Mouse (Mus musculus): ENCODE results near the gene Gm21958. TPM values are rescaled to one million over a fixed set of nuclear protein-coding genes. Genes with fewer than 3 reads are reported as not detected.

Gene Gm21958
- polyA plus RNA-seq, 1 experiment = not detected

- peak overlapping the region; percentile 94 for H3K4me2 ChIP-seq (ENCODE audit: low read depth)
- peaks cover 27% of the 10 kb centered on the region for H3K79me2 ChIP-seq (ENCODE audit: control insufficient read depth, insufficient read depth)
- H3ac ChIP-seq (ENCODE audit: control insufficient read depth, insufficient read length) = peak overlapping the region; percentile 82
- TF ChIP-seq POLR2AphosphoS2 (IDR thresholded peaks at IDR 0.05; ENCODE audit: insufficient read length, low read depth) (peak; percentile 75), POLR2A (IDR thresholded peaks at IDR 0.05; ENCODE audit: insufficient read length, low read depth) (peak; percentile 80), REST (IDR thresholded peaks at IDR 0.05; ENCODE audit: insufficient read depth, insufficient read length) (no peak), E2F4 (IDR thresholded peaks at IDR 0.05; ENCODE audit: insufficient read depth) (peak; percentile 76), USF1 (IDR thresholded peaks at IDR 0.05; ENCODE audit: low read depth) (no peak), MYOG (IDR thresholded peaks at IDR 0.05; ENCODE audit: control insufficient read depth in 1 of 3, insufficient read depth in 1 of 3, insufficient read length in 2 of 3, low read depth in 2 of 3) (peak in 1 of 3 experiments; percentile 9)
- H3K4me3 ChIP-seq = peak overlapping the region; percentile 90
- peaks cover 17% of the 10 kb centered on the region for H3K36me3 ChIP-seq (ENCODE audit: control insufficient read depth, insufficient read depth)
- no peaks in the 10 kb centered on the region for H3K27me3 ChIP-seq (ENCODE audit: control insufficient read depth, insufficient read depth, insufficient read length)
Observed at GRCm38 (mm10) chr3:54734411-54735246, 20.5 kb upstream of the Gm21958 start.

GRCm38 (mm10) chr3:54732371-54732770 lies 18.2 kb upstream of the Gm21958 start:
- Histone ChIP-seq H3K4me3 (no peak overlapping the region), H3K79me2 (ENCODE audit: control insufficient read depth, insufficient read depth) (peaks cover 27% of the 10 kb centered on the region), H3K36me3 (ENCODE audit: control insufficient read depth, insufficient read depth) (peaks cover 35% of the 10 kb centered on the region), H3K4me2 (ENCODE audit: low read depth) (no peak overlapping the region), H3ac (ENCODE audit: control insufficient read depth, insufficient read length) (no peak overlapping the region), H3K27me3 (ENCODE audit: control insufficient read depth, insufficient read depth, insufficient read length) (no peaks in the 10 kb centered on the region)
- TF ChIP-seq REST (IDR thresholded peaks at IDR 0.05; ENCODE audit: insufficient read depth, insufficient read length) (no peak), SRF (IDR thresholded peaks at IDR 0.05; ENCODE audit: control insufficient read depth, insufficient read length, low read depth) (no peak), MYOD1 (IDR thresholded peaks at IDR 0.05; ENCODE audit: control insufficient read depth in 1 of 3, insufficient read length in 2 of 3, low read depth in 2 of 3) (no peak)

- Histone ChIP-seq H3K36me3 (ENCODE audit: control insufficient read depth, insufficient read depth) (peaks cover 35% of the 10 kb centered on the region), H3K4me2 (ENCODE audit: low read depth) (no peak overlapping the region), H3K27me3 (ENCODE audit: control insufficient read depth, insufficient read depth, insufficient read length) (no peaks in the 10 kb centered on the region), H3K4me3 (no peak overlapping the region), H3K79me2 (ENCODE audit: control insufficient read depth, insufficient read depth) (peaks cover 20% of the 10 kb centered on the region), H3ac (ENCODE audit: control insufficient read depth, insufficient read length) (no peak overlapping the region)
- no peak for TF ChIP-seq E2F4 (IDR thresholded peaks at IDR 0.05; ENCODE audit: insufficient read depth)
- TF ChIP-seq TCF3 (IDR thresholded peaks at IDR 0.05; ENCODE audit: insufficient read length, low read depth) = no peak
- no peak for TF ChIP-seq SRF (IDR thresholded peaks at IDR 0.05; ENCODE audit: control insufficient read depth, insufficient read length, low read depth)
- TF ChIP-seq TCF12 (IDR thresholded peaks at IDR 0.05; ENCODE audit: insufficient read depth, poor library complexity, severe bottlenecking) = no peak
- no peak for TF ChIP-seq USF1 (IDR thresholded peaks at IDR 0.05; ENCODE audit: low read depth)
- no peak for TF ChIP-seq POLR2A (IDR thresholded peaks at IDR 0.05; ENCODE audit: insufficient read length, low read depth)
- TF ChIP-seq MYOD1 (IDR thresholded peaks at IDR 0.05; ENCODE audit: control insufficient read depth in 1 of 3, insufficient read length in 2 of 3, low read depth in 2 of 3) = no peak
- no peak for TF ChIP-seq MYOG (IDR thresholded peaks at IDR 0.05; ENCODE audit: control insufficient read depth in 1 of 3, insufficient read depth in 1 of 3, insufficient read length in 2 of 3, low read depth in 2 of 3)
- TF ChIP-seq POLR2AphosphoS2 (IDR thresholded peaks at IDR 0.05; ENCODE audit: insufficient read length, low read depth) = no peak
Observed at GRCm38 (mm10) chr3:54731626-54732150, 17.5 kb upstream of the Gm21958 start.

- no peak for TF ChIP-seq POLR2A (IDR thresholded peaks at IDR 0.05; ENCODE audit: insufficient read length, low read depth)
- no peak for TF ChIP-seq CEBPB (IDR thresholded peaks at IDR 0.05; ENCODE audit: insufficient read depth, poor library complexity, severe bottlenecking)
- no peak for TF ChIP-seq MYOG (IDR thresholded peaks at IDR 0.05; ENCODE audit: control insufficient read depth in 1 of 3, insufficient read depth in 1 of 3, insufficient read length in 2 of 3, low read depth in 2 of 3)
- no peak for TF ChIP-seq TCF12 (IDR thresholded peaks at IDR 0.05; ENCODE audit: insufficient read depth, poor library complexity, severe bottlenecking)
- no peak for TF ChIP-seq E2F4 (IDR thresholded peaks at IDR 0.05; ENCODE audit: insufficient read depth)
- no peak for TF ChIP-seq TCF3 (IDR thresholded peaks at IDR 0.05; ENCODE audit: insufficient read length, low read depth)
- TF ChIP-seq SRF (IDR thresholded peaks at IDR 0.05; ENCODE audit: control insufficient read depth, insufficient read length, low read depth) = no peak
- no peak for TF ChIP-seq POLR2AphosphoS2 (IDR thresholded peaks at IDR 0.05; ENCODE audit: insufficient read length, low read depth)
- no peak for TF ChIP-seq MAX (IDR thresholded peaks at IDR 0.05; ENCODE audit: low read depth)
- TF ChIP-seq MYOD1 (IDR thresholded peaks at IDR 0.05; ENCODE audit: control insufficient read depth in 1 of 3, insufficient read length in 2 of 3, low read depth in 2 of 3) = no peak
- TF ChIP-seq USF1 (IDR thresholded peaks at IDR 0.05; ENCODE audit: low read depth) = no peak
- H3K79me2 ChIP-seq (ENCODE audit: control insufficient read depth, insufficient read depth) = peaks cover 5% of the 10 kb centered on the region
- no peak overlapping the region for H3ac ChIP-seq (ENCODE audit: control insufficient read depth, insufficient read length)
- H3K4me2 ChIP-seq (ENCODE audit: low read depth) = no peak overlapping the region
- peaks cover 46% of the 10 kb centered on the region for H3K36me3 ChIP-seq (ENCODE audit: control insufficient read depth, insufficient read depth)
- H3K4me3 ChIP-seq = no peak overlapping the region
- no peaks in the 10 kb centered on the region for H3K27me3 ChIP-seq (ENCODE audit: control insufficient read depth, insufficient read depth, insufficient read length)
Observed at GRCm38 (mm10) chr3:54728100-54728499, 13.9 kb upstream of the Gm21958 start.

GRCm38 (mm10) chr3:54727588-54727987 lies 13.4 kb upstream of the Gm21958 start:
- Histone ChIP-seq H3K36me3 (ENCODE audit: control insufficient read depth, insufficient read depth) (peaks cover 49% of the 10 kb centered on the region), H3K79me2 (ENCODE audit: control insufficient read depth, insufficient read depth) (peaks cover 5% of the 10 kb centered on the region), H3K4me2 (ENCODE audit: low read depth) (no peak overlapping the region), H3K4me3 (no peak overlapping the region), H3ac (ENCODE audit: control insufficient read depth, insufficient read length) (no peak overlapping the region), H3K27me3 (ENCODE audit: control insufficient read depth, insufficient read depth, insufficient read length) (no peaks in the 10 kb centered on the region)
- TF ChIP-seq POLR2AphosphoS2 (IDR thresholded peaks at IDR 0.05; ENCODE audit: insufficient read length, low read depth) (no peak), E2F4 (IDR thresholded peaks at IDR 0.05; ENCODE audit: insufficient read depth) (no peak), SRF (IDR thresholded peaks at IDR 0.05; ENCODE audit: control insufficient read depth, insufficient read length, low read depth) (no peak)
